Mouse (Mus musculus): ENCODE measurements around the gene Jdp2.

GRCm38 (mm10) chr12:85621673-85622072, 22.8 kb downstream of the Jdp2 start:
- TF ChIP-seq POLR2A (IDR thresholded peaks at IDR 0.05; ENCODE audit: borderline replicate concordance, insufficient read depth, low read length), result no peak
- TF ChIP-seq CTCF (IDR thresholded peaks at IDR 0.05; ENCODE audit: borderline replicate concordance, insufficient read depth, low read depth, low read length), result no peak
